Mouse (Mus musculus) testis, postnatal 10 days (tissue): ENCODE results near the gene Abca7.

Experiments used
- DNase-seq: peaks from one replicate; pipeline ENCODE4 v3.0.0; 2021; ENCODE audit warnings: low spot score

Gene Abca7

GRCm38 (mm10) chr10:79974668-79975067, 21.6 kb upstream of the Abca7 start:
- DNase-seq: no peak

GRCm38 (mm10) chr10:79976071-79976721, 20.1 kb upstream of the Abca7 start:
- no peak for DNase-seq

GRCm38 (mm10) chr10:79976722-79977107, 19.6 kb upstream of the Abca7 start:
- no peak for DNase-seq

- DNase-seq: no peak
These were observed 19.0 kb upstream of the Abca7 start for GRCm38 (mm10) chr10:79977324-79977723.

- DNase-seq: no peak
These were observed 18.2 kb upstream of the Abca7 start for GRCm38 (mm10) chr10:79978061-79978460.

GRCm38 (mm10) chr10:79979401-79980155, 16.7 kb upstream of the Abca7 start:
- no peak for DNase-seq

GRCm38 (mm10) chr10:79983205-79983604, 13.1 kb upstream of the Abca7 start:
- no peak for DNase-seq

GRCm38 (mm10) chr10:79983670-79984069, 12.6 kb upstream of the Abca7 start:
- DNase-seq: peak; percentile 88

- peak; percentile 93 for DNase-seq
These were observed 12.0 kb upstream of the Abca7 start, which contains the start of gene Tmem259 for GRCm38 (mm10) chr10:79984195-79984816. Gene Tmem259 (minus strand): TSS chr10:79984330.

- peak; percentile 94 for DNase-seq
These were observed 11.4 kb upstream of the Abca7 start for GRCm38 (mm10) chr10:79984871-79985270.

GRCm38 (mm10) chr10:79985334-79986231, 10.7 kb upstream of the Abca7 start:
- peak; percentile 74 for DNase-seq

- no peak for DNase-seq
These were observed 9.9 kb upstream of the Abca7 start for GRCm38 (mm10) chr10:79986232-79986878.

- peak; percentile 95 for DNase-seq
These were observed 9.3 kb upstream of the Abca7 start for GRCm38 (mm10) chr10:79986963-79987362.

GRCm38 (mm10) chr10:79987771-79988505, 8.4 kb upstream of the Abca7 start:
- no peak for DNase-seq

GRCm38 (mm10) chr10:79988506-79989271, 7.6 kb upstream of the Abca7 start, which contains the start of gene Cnn2:
Gene Cnn2 (plus strand): TSS chr10:79988584.
- peak; percentile 76 for DNase-seq

GRCm38 (mm10) chr10:79989272-79989786, 7.0 kb upstream of the Abca7 start:
- DNase-seq: no peak

- no peak for DNase-seq
These were observed 6.4 kb upstream of the Abca7 start for GRCm38 (mm10) chr10:79989870-79990269.

GRCm38 (mm10) chr10:79991099-79991498, 5.2 kb upstream of the Abca7 start:
- no peak for DNase-seq

GRCm38 (mm10) chr10:79991548-79991947, 4.7 kb upstream of the Abca7 start:
- DNase-seq: no peak
